Mouse (Mus musculus) lung, postnatal 10 days (tissue): ENCODE measurements at regions not wholly inside any gene's neighbourhood (a gene's known extent, or its start where the extent isn't known, plus 50 kb on each side); places are given as distances from the start of the nearest gene placed in this dataset.
A peak's percentile ranks its signal among the peaks of the same experiment; 100 is the strongest.

Experiments
- DNase-seq: peaks from one replicate; pipeline ENCODE4 v3.0.0; 2021

DNA sequence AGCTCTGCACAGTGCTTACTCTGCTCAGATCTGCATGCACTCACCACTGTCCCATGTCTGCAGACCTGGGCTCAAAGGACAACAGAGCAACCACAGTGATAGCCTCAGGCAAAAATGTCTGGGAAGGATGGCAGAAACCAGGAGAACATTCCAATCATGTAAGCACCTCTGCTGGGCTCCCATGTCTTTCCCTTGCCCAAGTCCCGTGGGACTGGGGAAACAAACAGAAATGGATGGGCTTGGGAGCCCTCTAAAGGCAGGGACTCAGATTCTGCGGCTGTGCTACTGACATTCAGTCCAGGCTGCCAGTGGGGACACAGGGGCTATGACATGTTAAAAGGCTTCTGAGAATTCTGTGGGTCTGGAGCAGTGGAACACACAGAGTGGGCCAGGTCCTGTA is 128.8 kb upstream of the Dock1 start:
- DNase-seq = no peak

- no peak for DNase-seq
Observed at GRCm38 (mm10) chr7:134546187-134546586, 124.3 kb upstream of the Dock1 start.

GRCm38 (mm10) chr7:134549286-134549919 is 121.1 kb upstream of the Dock1 start:
- no peak for DNase-seq

GRCm38 (mm10) chr7:134550221-134550809 is 120.1 kb upstream of the Dock1 start:
- peak; percentile 50 for DNase-seq

DNA sequence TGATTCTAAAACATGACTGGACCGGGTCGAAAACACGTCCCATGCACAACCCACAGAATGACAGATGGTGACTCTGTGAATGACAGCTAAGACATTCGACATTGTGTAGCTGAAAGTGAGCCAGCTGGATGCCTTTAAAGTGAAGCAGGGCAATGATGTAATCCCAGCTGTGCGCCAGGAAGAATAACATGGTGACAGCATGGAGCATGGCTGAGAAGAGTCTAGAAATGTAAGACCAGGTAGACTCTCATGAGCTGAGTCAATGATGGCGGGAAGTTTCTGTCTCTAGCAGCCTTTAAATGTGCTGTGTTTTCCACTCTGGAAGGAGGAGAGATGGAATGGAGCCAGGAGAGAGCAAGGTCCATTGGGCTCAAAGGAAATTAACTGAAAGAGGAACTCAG is 118.4 kb upstream of the Dock1 start:
- peak; percentile 68 for DNase-seq

GRCm38 (mm10) chr7:134556061-134556460 is 114.4 kb upstream of the Dock1 start:
- peak; percentile 72 for DNase-seq

GRCm38 (mm10) chr7:134566322-134566721 is 104.1 kb upstream of the Dock1 start:
- peak; percentile 83 for DNase-seq

DNA sequence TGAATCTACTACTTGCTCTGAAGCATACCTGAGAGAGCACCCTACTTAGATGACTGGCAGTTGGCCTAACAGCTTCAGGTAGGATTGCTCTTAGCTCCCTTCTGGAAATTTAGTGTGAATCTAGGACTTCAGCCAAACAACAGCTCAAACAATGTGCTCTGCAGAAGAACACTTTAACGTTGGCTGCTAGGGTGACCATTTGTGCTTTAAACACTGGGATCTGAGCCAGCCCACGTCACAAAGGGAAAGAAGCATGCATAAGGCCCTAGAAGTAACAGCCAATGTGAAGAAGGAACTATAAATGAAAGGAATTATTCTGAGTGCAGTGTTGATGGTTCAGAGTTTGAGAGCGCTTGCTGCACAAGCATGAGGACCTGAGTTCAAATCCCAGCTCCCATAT is 101.2 kb upstream of the Dock1 start:
- DNase-seq = peak; percentile 67

DNA sequence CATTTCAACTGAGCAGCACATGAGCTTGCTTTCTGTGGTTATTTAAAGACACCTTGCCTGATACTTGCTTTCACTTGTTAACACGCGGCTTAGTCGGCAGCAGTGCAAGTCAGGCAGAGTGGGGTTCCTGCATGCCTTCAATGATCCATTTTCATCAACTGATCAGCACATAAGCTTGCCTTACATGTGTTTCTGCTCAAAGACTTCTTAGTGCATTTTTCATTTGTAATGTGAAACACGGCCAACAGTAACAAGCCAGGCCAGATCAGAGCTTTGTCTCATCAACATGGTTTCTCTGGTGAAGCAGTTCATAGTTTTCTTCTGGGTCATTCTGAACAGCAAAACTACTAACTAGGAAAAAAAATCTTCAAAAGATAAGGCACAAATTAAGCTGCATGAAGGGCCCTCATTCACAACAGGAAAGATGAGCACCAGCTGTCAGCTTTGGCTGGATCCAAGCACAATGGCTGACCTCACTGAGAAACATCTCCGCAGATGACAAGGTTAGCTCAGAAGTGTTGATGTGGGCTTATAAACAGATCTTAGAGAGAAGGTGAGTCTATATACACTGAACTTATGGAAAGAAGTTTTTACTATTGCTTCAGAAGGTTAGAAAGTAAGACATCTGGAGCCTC is 100.2 kb upstream of the Dock1 start:
- DNase-seq = no peak

DNA sequence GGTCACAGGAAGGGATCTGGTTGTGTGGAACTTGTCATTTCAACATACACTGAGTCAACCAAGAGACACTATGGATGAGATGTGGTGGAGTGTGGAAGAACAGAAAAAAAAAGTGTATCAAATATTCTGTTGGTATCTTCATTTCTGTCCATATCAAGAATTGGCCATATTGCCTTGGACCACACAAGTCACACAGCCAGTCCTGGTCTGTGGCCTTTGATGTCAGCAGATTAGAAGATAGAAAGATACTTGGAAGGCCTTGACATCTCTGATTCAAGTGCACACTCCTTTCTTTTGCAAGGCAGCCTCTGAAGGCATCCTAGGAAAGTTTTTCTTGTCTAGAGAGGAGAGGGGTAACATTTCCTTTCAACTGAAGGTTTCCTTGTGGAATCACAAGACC is 88.7 kb upstream of the Dock1 start:
- no peak for DNase-seq

GRCm38 (mm10) chr7:134585478-134585877 is 85.0 kb upstream of the Dock1 start:
- no peak for DNase-seq

DNA sequence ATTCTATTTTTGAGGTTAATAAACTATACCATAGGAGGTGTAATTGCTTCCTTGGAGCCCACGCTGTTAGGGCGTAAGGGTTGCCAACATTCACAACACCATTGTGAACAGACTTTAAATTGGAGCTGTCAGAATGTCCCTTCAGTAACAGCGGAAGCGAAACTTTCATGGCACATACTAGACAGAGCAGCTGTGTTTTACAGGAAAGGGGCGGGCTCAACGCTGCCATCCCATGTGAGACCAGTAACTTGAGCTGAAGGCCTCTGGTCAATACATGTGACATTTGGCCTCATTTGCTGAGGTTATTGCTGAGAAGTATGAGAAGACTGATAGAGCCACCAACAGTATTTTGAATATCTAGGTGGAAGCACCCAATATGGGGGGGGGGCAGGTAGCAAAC is 83.5 kb upstream of the Dock1 start:
- DNase-seq = no peak

DNA sequence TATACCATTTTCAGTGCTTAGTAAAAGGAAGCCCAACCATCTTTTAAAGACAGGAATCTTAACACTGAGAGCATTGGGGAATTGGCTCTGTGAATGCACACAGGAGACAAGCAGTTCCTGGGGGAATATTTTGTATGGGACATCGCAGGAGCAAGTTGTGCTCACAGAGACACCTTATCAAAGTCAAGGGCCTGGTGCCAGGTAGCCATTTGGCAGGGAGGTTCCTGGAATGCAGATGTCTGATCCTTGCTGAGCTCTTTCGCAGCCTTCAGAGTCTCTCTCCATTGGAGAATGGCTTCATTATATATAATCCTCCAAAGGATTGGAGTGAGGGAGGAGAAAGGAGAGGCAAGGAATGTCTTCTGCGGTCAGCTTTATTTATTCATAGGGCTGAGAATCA is 62.6 kb upstream of the Dock1 start:
- DNase-seq = no peak

DNA sequence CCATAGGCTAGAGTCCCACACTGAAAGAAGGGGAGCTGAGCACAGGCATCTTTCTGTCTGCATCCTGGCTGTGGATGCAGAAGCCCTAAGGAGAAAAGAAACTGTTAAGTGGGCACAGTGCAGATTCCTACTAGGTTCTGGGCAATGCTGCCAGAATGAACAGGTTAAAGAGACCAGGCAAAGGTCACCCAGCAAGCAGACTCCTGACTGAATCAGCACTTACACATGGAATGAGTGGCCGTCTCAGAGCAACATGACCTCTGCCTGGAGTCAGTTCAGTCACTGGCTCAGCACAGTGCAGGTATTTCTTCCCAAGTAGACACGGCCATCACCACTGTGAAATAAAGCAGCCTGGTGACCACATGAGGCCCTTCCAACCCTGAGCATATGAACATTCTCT is 60.3 kb upstream of the Dock1 start:
- no peak for DNase-seq

DNA sequence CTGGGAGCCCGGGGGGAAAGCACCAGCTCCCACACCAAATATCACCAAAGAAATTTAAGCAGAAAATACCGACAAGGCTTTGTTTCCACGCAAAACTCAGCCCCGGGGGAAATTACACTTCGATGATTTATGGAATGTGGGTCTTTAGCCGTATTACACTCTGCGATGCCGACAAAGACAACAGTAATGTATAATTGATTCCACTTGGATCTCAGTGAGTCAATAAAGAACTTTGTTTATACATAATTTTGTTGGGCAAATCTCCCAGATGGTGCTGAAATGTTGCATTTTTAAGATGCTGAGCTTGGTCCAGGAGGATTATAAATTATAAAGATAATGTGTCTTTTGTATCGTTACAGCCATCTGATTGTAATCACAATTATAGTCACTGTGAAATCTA is 59.1 kb upstream of the Dock1 start:
- DNase-seq = no peak

GRCm38 (mm10) chr7:134612175-134612633 is 58.2 kb upstream of the Dock1 start:
- DNase-seq = no peak

DNA sequence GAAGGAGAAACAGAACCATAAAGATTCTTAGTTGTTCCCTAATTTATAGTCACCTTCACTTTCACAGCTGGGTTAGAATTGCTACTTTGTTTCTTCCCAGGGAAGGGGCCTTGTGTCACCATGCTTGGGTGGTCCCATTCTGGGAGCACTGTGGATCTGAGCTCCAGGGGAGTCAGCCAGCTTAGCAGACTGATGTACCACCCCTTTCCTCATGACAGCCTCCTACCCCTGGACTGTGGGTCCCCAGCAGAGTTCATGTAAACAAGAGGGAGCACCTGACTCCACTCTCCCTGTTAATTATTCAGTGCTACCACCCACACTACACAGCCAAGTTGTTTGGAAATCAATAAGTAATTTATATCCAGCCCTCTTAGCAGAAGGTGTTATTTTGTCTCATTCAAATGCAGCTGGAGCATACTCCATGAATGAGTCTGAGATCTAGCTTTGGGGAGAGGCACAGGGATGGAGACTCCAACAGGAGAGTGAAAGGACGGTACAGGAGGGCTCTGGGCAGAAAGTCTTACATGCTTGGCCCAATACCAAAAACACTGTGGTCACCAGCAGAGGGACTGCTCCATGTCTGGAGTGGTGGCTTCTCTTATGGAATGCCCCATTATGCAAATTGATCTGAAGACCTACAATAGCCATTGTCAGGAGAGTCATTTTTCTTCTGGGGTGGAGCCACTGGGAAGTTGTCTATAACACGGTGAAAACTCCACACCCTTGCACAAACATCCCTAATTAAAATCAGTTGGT is 51.1 kb upstream of the Dock1 start:
- no peak for DNase-seq

DNA sequence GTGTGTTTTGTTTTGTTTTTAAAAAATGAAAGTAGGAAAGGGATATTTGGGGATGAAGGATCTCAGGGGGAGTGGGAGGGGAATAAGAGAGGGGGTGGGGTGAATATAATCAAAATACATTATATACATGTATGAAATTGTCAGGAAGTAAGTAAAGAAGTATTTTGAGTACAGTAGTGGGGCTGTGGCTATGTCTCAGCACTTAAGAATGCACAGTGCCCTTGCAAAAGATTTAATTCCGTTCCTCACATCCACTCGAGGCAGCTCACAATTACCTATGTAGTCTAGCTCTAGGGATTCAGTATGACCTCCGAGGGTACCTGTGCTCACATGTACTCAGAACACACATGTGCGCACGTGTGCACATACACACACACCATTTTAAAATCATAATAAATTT is 50.4 kb upstream of the Dock1 start:
- DNase-seq = no peak
